Comparison of ENCODE assay signal across 8 mouse cellular contexts in the genomic region with DNA sequence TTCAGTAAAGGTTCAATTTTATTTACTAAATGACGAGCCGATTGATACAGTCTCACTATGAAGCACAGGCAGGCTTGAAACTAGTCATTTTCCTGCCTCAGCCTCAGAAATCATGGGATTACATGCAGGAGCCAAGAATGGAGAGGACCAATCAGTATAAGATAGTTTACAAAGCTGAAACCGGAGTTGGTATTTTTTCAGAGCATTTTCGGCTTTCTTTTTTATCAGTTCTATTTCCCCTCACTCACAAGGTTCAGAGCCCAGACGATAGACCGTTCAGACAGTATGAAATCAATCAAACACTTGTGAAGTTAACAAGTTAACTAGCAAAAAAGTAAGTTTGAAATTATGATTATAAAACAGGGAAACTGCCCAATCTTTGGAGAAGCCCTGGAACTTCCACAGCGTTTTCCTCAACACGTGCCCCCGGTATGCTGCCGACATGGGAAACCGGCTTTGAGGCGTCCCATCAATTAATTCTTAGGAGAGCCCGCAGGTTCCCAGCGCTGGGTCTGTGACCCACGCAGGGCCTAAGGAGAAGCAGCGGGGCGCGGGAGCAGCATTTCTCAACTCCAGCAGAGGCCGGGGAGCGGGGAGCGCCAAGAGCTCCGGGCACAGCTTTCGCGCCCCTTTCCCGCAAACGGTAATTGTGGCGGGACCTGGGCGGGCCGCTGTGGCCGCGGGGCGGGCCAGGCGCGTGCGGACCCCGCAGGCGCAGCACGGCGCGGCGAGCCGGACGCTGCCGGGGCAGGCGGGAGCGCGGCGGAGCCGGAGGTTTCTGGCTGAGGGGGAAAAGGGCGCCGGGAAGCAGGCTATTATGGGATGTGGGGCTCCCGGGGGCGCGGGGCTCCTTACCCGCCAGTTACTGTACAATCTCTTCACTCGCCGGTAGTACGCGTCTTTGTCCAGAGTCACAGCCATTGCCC. TPM values are rescaled to one million over a fixed set of nuclear protein-coding genes. Genes with fewer than 3 reads are reported as not detected.
A peak's percentile ranks its signal among the peaks of the same experiment; 100 is the strongest.
DNase-seq lines count a peak whose midpoint lies in the region; ATAC-seq and TF ChIP-seq lines count a peak whose summit lies in the region.

No protein-coding gene starts in this region.

- peak overlapping the region; percentile 99 for H3K9ac ChIP-seq in ES-Bruce4 (ENCODE audit: low read depth, poor library complexity, severe bottlenecking)
- H3K9ac ChIP-seq in liver, embryonic 16.5 days (ENCODE audit: low read depth, low read length) = peak overlapping the region; percentile 97
- peak overlapping the region; percentile 89 for H3K9ac ChIP-seq in stomach, embryonic 15.5 days

- peak overlapping the region; percentile 59 for H3K4me2 ChIP-seq in liver, embryonic 16.5 days (ENCODE audit: low read depth, low read length)
- peak overlapping the region; percentile 61 for H3K4me2 ChIP-seq in stomach, embryonic 15.5 days

- peak; percentile 37 for ATAC-seq in liver, embryonic 16.5 days (ENCODE audit: low read depth)
- no peak for ATAC-seq in stomach, embryonic 15.5 days (ENCODE audit: insufficient read depth, low FRiP score, low read depth)

- TF ChIP-seq POLR2A in ES-Bruce4 (IDR thresholded peaks at IDR 0.05; ENCODE audit: insufficient read depth, low read length) = no peak

- DNase-seq in layer of hippocampus, postnatal 14 days (ENCODE audit: low spot score in 2 of 2) = peak; percentile 13 to 14
- DNase-seq in layer of hippocampus, adult 9-10 months (ENCODE audit: low spot score) = no peak
- DNase-seq in hindbrain, embryonic 10.5 days (ENCODE audit: low spot score) = no peak
- DNase-seq in testis, postnatal 14 days (ENCODE audit: low spot score) = no peak

- WGBS in hindbrain, embryonic 10.5 days = under 1% methylated on average over 59 of the region's 59 CpGs
- whole genome bisulfite sequencing in liver, embryonic 16.5 days (ENCODE audit: insufficient replicate concordance) = under 1% methylated on average over 57 of the region's 59 CpGs
- under 1% methylated on average over 56 of the region's 59 CpGs for WGBS in stomach, embryonic 15.5 days

- TF ChIP-seq CTCF in ES-Bruce4 (IDR thresholded peaks at IDR 0.05; ENCODE audit: low read depth, low read length) = no peak

- H3K4me3 ChIP-seq in ES-Bruce4 (ENCODE audit: low read depth, low read length) = peak overlapping the region; percentile 100
- peak overlapping the region; percentile 99 for H3K4me3 ChIP-seq in brown adipose tissue, adult 24 weeks (ENCODE audit: insufficient read depth, low read depth, low read length)
- peak overlapping the region; percentile 93 for H3K4me3 ChIP-seq in hindbrain, embryonic 10.5 days
- peak overlapping the region; percentile 95 for H3K4me3 ChIP-seq in liver, embryonic 16.5 days (ENCODE audit: low read depth, low read length)
- peak overlapping the region; percentile 95 for H3K4me3 ChIP-seq in stomach, embryonic 15.5 days (replicated peaks)

- peak overlapping the region; percentile 93 for H3K27ac ChIP-seq in ES-Bruce4 (ENCODE audit: insufficient read depth, low read length)
- H3K27ac ChIP-seq in brown adipose tissue, adult 24 weeks (replicated peaks; ENCODE audit: low read depth, low read length) = peak overlapping the region; percentile 71
- H3K27ac ChIP-seq in hindbrain, embryonic 10.5 days = peak overlapping the region; percentile 98
- peak overlapping the region; percentile 99 for H3K27ac ChIP-seq in liver, embryonic 16.5 days (ENCODE audit: low read length)
- H3K27ac ChIP-seq in stomach, embryonic 15.5 days = peak overlapping the region; percentile 99

- no peaks in the 10 kb centered on the region for H3K9me3 ChIP-seq in ES-Bruce4 (replicated peaks; ENCODE audit: control insufficient read depth, insufficient read depth, low read length, poor library complexity, severe bottlenecking)
- no peaks in the 10 kb centered on the region for H3K9me3 ChIP-seq in hindbrain, embryonic 10.5 days
- no peaks in the 10 kb centered on the region for H3K9me3 ChIP-seq in liver, embryonic 16.5 days (replicated peaks; ENCODE audit: control insufficient read depth, low read length)
- H3K9me3 ChIP-seq in stomach, embryonic 15.5 days = no peaks in the 10 kb centered on the region

- no peak for TF ChIP-seq EP300 in ES-Bruce4 (IDR thresholded peaks at IDR 0.05; ENCODE audit: insufficient read depth, low read depth, low read length)

- peaks cover 2% of the 10 kb centered on the region for H3K4me1 ChIP-seq in ES-Bruce4 (ENCODE audit: control insufficient read depth, insufficient read depth, low read length)
- H3K4me1 ChIP-seq in brown adipose tissue, adult 24 weeks (ENCODE audit: control insufficient read depth, insufficient read depth, insufficient read length, low read length) = peaks cover 2% of the 10 kb centered on the region; the same call in 1 of the 2 replicates
- peaks cover 27% of the 10 kb centered on the region for H3K4me1 ChIP-seq in hindbrain, embryonic 10.5 days (replicated peaks)
- H3K4me1 ChIP-seq in liver, embryonic 16.5 days (ENCODE audit: control insufficient read depth, low read depth, low read length) = peaks cover 28% of the 10 kb centered on the region
- peaks cover 3% of the 10 kb centered on the region; the same call in 1 of the 2 replicates for H3K4me1 ChIP-seq in stomach, embryonic 15.5 days

- H3K36me3 ChIP-seq in ES-Bruce4 (ENCODE audit: control insufficient read depth, insufficient read depth, low read length, poor library complexity, severe bottlenecking) = peaks cover 20% of the 10 kb centered on the region
- peaks cover 62% of the 10 kb centered on the region for H3K36me3 ChIP-seq in hindbrain, embryonic 10.5 days
- peaks cover 7% of the 10 kb centered on the region for H3K36me3 ChIP-seq in liver, embryonic 16.5 days (ENCODE audit: control insufficient read depth, insufficient read depth)
- peaks cover 10% of the 10 kb centered on the region for H3K36me3 ChIP-seq in stomach, embryonic 15.5 days

- H3K27me3 ChIP-seq in ES-Bruce4 (ENCODE audit: control insufficient read depth, insufficient read depth, low read length, poor library complexity, severe bottlenecking) = no peaks in the 10 kb centered on the region
- no peaks in the 10 kb centered on the region for H3K27me3 ChIP-seq in hindbrain, embryonic 10.5 days (ENCODE audit: insufficient read depth, poor library complexity, severe bottlenecking)
- H3K27me3 ChIP-seq in liver, embryonic 16.5 days (ENCODE audit: control insufficient read depth, insufficient read depth, low read depth, low read length) = no peaks in the 10 kb centered on the region
- no peaks in the 10 kb centered on the region for H3K27me3 ChIP-seq in stomach, embryonic 15.5 days (replicated peaks)

RNA-seq across cellular contexts. Expression of gene Supt16, which starts 0.7 kb away (rescaled TPM):
- total RNA-seq in layer of hippocampus, postnatal 14 days (2021) = 10 to 100 TPM; 48.3 TPM
- 217 and 224 TPM in 2 replicates for polyA plus RNA-seq in ES-Bruce4 (2011; ENCODE audit: insufficient read depth, insufficient read length, low read depth, missing spikeins)
- 16.9 and 18.7 TPM in 2 replicates for polyA plus RNA-seq in brown adipose tissue, adult 24 weeks (2012; ENCODE audit: insufficient read depth, insufficient read length, missing spikeins)
- 60.2 and 82.3 TPM in 2 replicates for polyA plus RNA-seq in hindbrain, embryonic 10.5 days (2016; fragmentation: Nextera tagmentation; extraction: Ambion mirVana)
- 26.2 and 28.5 TPM in 2 replicates for polyA plus RNA-seq in liver, embryonic 16.5 days (2015; fragmentation: Nextera tagmentation; extraction: Ambion mirVana)
- polyA plus RNA-seq in stomach, embryonic 15.5 days (2015; fragmentation: Nextera tagmentation; extraction: Ambion mirVana) = 54.6 and 58.7 TPM in 2 replicates

Comparison
In these comparisons a context has a peak if more than half of its experiments do, and no peak if none do; other contexts are left out.
1. DNase-seq: peak in layer of hippocampus, postnatal 14 days (2 of 2); none in layer of hippocampus, adult 9-10 months (single experiment), hindbrain, embryonic 10.5 days (single experiment) and testis, postnatal 14 days (single experiment).
2. Peak in every context shown above with its lines, with median percentiles within 50 percentile points of each other: H3K27ac ChIP-seq, H3K4me3 ChIP-seq and H3K9ac ChIP-seq.